13 mouse cellular contexts compared by ENCODE assay signal in the genomic region with DNA sequence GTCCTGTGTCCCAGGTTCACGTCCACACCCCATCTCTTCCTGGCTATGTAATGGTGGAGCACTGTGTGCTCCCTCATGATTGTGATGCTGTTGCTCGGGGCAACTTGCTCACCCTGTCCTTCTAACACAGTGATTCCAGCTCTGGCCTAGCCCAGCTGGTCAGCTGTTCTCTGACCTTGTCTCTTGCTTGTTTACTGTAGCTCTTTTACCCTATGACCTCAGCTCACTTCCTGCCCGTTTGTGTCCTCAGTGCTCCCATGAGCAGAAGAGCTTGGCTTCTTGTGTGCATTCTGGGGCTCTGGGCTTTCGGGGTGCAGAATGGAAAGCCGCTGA.
DNase-seq lines count a peak whose midpoint lies in the region; ATAC-seq and TF ChIP-seq lines count a peak whose summit lies in the region.
"Had no signal": no experiment of that assay in that cellular context is flagged by ENCODE, and none has a peak within 500 bp of the region (broad histone marks: within the 10 kb centered on the region; RNA-seq: fewer than 3 reads in every experiment).

No protein-coding gene starts in this region.

- H3K9me3 ChIP-seq in liver, embryonic 15.5 days (replicated peaks), result no peaks in the 10 kb centered on the region
- no peaks in the 10 kb centered on the region for H3K9me3 ChIP-seq in hindbrain, embryonic 14.5 days (ENCODE audit: control insufficient read depth, low read length)
- H3K9me3 ChIP-seq: hindbrain, embryonic 13.5 days; limb, embryonic 15.5 days; midbrain, embryonic 15.5 days had no signal

- 56% methylated on average over 5 of the region's 5 CpGs for WGBS in liver, embryonic 15.5 days (ENCODE audit: insufficient replicate concordance)
- WGBS in thymus, adult 2 months, result 87% methylated on average over 5 of the region's 5 CpGs
- 80% methylated on average over 5 of the region's 5 CpGs for WGBS in hindbrain, embryonic 14.5 days

- TF ChIP-seq CTCF in layer of hippocampus, adult 2 months (conservative IDR thresholded peaks at IDR 0.05), result no peak
- no peak for TF ChIP-seq CTCF in thymus, adult 2 months (IDR thresholded peaks at IDR 0.05; ENCODE audit: borderline replicate concordance, control insufficient read depth, extremely low read depth, insufficient read depth, low read length, poor library complexity)

- H3K27me3 ChIP-seq in liver, embryonic 15.5 days, result no peaks in the 10 kb centered on the region
- H3K27me3 ChIP-seq in thymus, adult 2 months (ENCODE audit: control insufficient read depth, insufficient read depth, low read length), result no peaks in the 10 kb centered on the region
- H3K27me3 ChIP-seq in hindbrain, embryonic 14.5 days (ENCODE audit: control insufficient read depth, insufficient read depth, low read length), result no peaks in the 10 kb centered on the region
- H3K27me3 ChIP-seq: hindbrain, embryonic 13.5 days; limb, embryonic 15.5 days; midbrain, embryonic 15.5 days had no signal

- DNase-seq in layer of hippocampus, adult 2 months (ENCODE audit: low spot score in 2 of 2), result no peak
- no peak for DNase-seq in layer of hippocampus, postnatal 10 days (ENCODE audit: low spot score in 2 of 2)
- peak; percentile 32 for DNase-seq in adrenal gland, postnatal 10 days
- peak; percentile 39 to 51 for DNase-seq in heart, adult 9 months (ENCODE audit: low spot score in 2 of 2)
- no peak for DNase-seq in right cerebral cortex, postnatal 14 days
- no peak for DNase-seq in thymus, adult 2 months
- DNase-seq in hindbrain, embryonic 14.5 days (ENCODE audit: low spot score), result no peak
- DNase-seq: gastrocnemius, postnatal 14 days; right cerebral cortex, postnatal 4 days had no signal

- H3K27ac ChIP-seq in layer of hippocampus, adult 2 months, result peak overlapping the region; percentile 52
- H3K27ac ChIP-seq in liver, embryonic 15.5 days (replicated peaks), result 0 out of 2 replicates have a peak overlapping the region, but pooled peaks have one; percentile 41
- H3K27ac ChIP-seq in thymus, adult 2 months (ENCODE audit: control insufficient read depth, insufficient read depth, low read length), result no peak overlapping the region
- H3K27ac ChIP-seq in hindbrain, embryonic 14.5 days, result no peak overlapping the region
- H3K27ac ChIP-seq: hindbrain, embryonic 13.5 days; limb, embryonic 15.5 days; midbrain, embryonic 15.5 days had no signal

- no peaks in the 10 kb centered on the region for H3K36me3 ChIP-seq in liver, embryonic 15.5 days (replicated peaks)
- no peaks in the 10 kb centered on the region for H3K36me3 ChIP-seq in thymus, adult 2 months (ENCODE audit: control insufficient read depth, insufficient read depth, low read length)
- H3K36me3 ChIP-seq in hindbrain, embryonic 14.5 days (replicated peaks; ENCODE audit: control insufficient read depth, insufficient read depth), result no peaks in the 10 kb centered on the region
- H3K36me3 ChIP-seq: hindbrain, embryonic 13.5 days; limb, embryonic 15.5 days; midbrain, embryonic 15.5 days had no signal

- H3K9ac ChIP-seq in liver, embryonic 15.5 days, result no peak overlapping the region
- no peak overlapping the region for H3K9ac ChIP-seq in hindbrain, embryonic 14.5 days
- H3K9ac ChIP-seq: hindbrain, embryonic 13.5 days; limb, embryonic 15.5 days; midbrain, embryonic 15.5 days had no signal

- H3K4me1 ChIP-seq in liver, embryonic 15.5 days (replicated peaks), result peaks cover 44% of the 10 kb centered on the region
- H3K4me1 ChIP-seq in thymus, adult 2 months (replicated peaks; ENCODE audit: control insufficient read depth, insufficient read depth, low read length), result no peaks in the 10 kb centered on the region
- H3K4me1 ChIP-seq in hindbrain, embryonic 14.5 days (replicated peaks; ENCODE audit: control insufficient read depth, insufficient read depth, low read length), result peaks cover 22% of the 10 kb centered on the region

- ATAC-seq in liver, embryonic 15.5 days (ENCODE audit: insufficient read depth), result peak; percentile 76
- no peak for ATAC-seq in hindbrain, embryonic 14.5 days (ENCODE audit: low FRiP score)
- ATAC-seq: midbrain, embryonic 15.5 days had no signal

- TF ChIP-seq POLR2A in thymus, adult 2 months (IDR thresholded peaks at IDR 0.05; ENCODE audit: control insufficient read depth, extremely low read depth, insufficient read depth, low read length, poor library complexity), result no peak

- no peak overlapping the region for H3K4me2 ChIP-seq in liver, embryonic 15.5 days
- no peak overlapping the region for H3K4me2 ChIP-seq in hindbrain, embryonic 14.5 days (replicated peaks)
- H3K4me2 ChIP-seq: hindbrain, embryonic 13.5 days; limb, embryonic 15.5 days; midbrain, embryonic 15.5 days had no signal

- H3K4me3 ChIP-seq in layer of hippocampus, adult 2 months, result no peak overlapping the region
- no peak overlapping the region for H3K4me3 ChIP-seq in liver, embryonic 15.5 days (replicated peaks)
- no peak overlapping the region for H3K4me3 ChIP-seq in thymus, adult 2 months (ENCODE audit: control insufficient read depth, insufficient read depth, low read length)
- no peak overlapping the region for H3K4me3 ChIP-seq in hindbrain, embryonic 14.5 days (replicated peaks; ENCODE audit: low read length)
- H3K4me3 ChIP-seq: hindbrain, embryonic 13.5 days; limb, embryonic 15.5 days; midbrain, embryonic 15.5 days had no signal

Comparison
In these comparisons a context has a peak if more than half of its experiments do, and no peak if none do; other contexts are left out.
1. DNase-seq: peak in adrenal gland, postnatal 10 days (single experiment) and heart, adult 9 months (2 of 2); none in layer of hippocampus, adult 2 months (0 of 2), layer of hippocampus, postnatal 10 days (0 of 2), right cerebral cortex, postnatal 14 days (single experiment), thymus, adult 2 months (single experiment) and hindbrain, embryonic 14.5 days (single experiment).
2. H3K27ac ChIP-seq: peak in layer of hippocampus, adult 2 months (single experiment) and liver, embryonic 15.5 days (single experiment); none in thymus, adult 2 months (single experiment) and hindbrain, embryonic 14.5 days (single experiment).